Mouse (Mus musculus): ENCODE data around the gene Rsrp1. TPM values are rescaled to one million over a fixed set of nuclear protein-coding genes. Genes with fewer than 3 reads are reported as not detected.
"Not testable (repeated sequence)": the region's sequence is repeated elsewhere in the genome, so short reads cannot be mapped to it uniquely, and the experiment has no call there.

Gene Rsrp1
- total RNA-seq (2021): 100 to 1,000 TPM; 226 to 260 TPM
- long read RNA-seq, experiment 1, transcript Rsrp1-201 (5 exons, 1,749 nt): major isoform, 188 of 318 reads
- long read RNA-seq, experiment 1, transcript Rsrp1-204 (4 exons, 3,051 nt): minor isoform, 111 of 318 reads
- long read RNA-seq, experiment 1, partial matches to known transcripts: 9 of 318 reads
- long read RNA-seq, experiment 1, other reads (novel, unspliced or antisense): 10 of 318 reads
- long read RNA-seq, experiment 2, transcript Rsrp1-201 (5 exons, 1,749 nt): minor isoform, 42 of 192 reads
- long read RNA-seq, experiment 2, transcript Rsrp1-204 (4 exons, 3,051 nt): major isoform, 125 of 192 reads
- long read RNA-seq, experiment 2, partial matches to known transcripts: 11 of 192 reads
- long read RNA-seq, experiment 2, other reads (novel, unspliced or antisense): 11 of 192 reads

GRCm38 (mm10) chr4:134923258-134924018, at the start of gene Rsrp1:
Rsrp1 (plus strand) TSS chr4:134923592.
- intact Hi-C loops (cut with DNase I): no loop called here

DNA sequence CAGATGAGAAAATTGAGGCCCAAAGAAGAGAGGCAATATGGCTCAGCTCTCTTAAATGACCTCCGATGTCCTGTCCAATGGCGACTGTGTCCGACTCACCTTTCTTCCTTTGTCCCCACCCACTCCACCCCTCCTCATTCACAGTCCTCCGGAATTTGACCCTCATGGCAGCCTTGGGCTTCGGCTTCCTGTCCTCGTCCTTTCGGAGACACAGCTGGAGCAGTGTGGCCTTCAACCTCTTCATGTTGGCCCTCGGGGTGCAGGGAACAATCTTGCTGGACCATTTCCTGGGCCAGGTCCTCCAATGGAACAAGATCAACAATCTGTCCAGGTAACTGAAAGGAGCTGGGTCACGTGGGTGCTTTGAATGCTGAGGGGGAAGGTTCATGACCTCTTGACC, 47.2 kb upstream of the Rsrp1 start:
- intact Hi-C loops (cut with DNase I): loop anchor here (5.0 kb wide), 2 partner anchors 54 to 334 kb away; no protein-coding TSS in a partner anchor
- DNase-seq: no peak

More at GRCm38 (mm10) chr4:134923258-134924018, at the start of gene Rsrp1:
- peak; percentile 97 to 98 for DNase-seq

- peak; percentile 78 to 85 for DNase-seq
- intact Hi-C loops (cut with DNase I): loop anchor here (2.0 to 5.0 kb wide), 3 partner anchors 57 to 337 kb away; no protein-coding TSS in a partner anchor
Observed at GRCm38 (mm10) chr4:134879410-134879981, 43.9 kb upstream of the Rsrp1 start.

DNA sequence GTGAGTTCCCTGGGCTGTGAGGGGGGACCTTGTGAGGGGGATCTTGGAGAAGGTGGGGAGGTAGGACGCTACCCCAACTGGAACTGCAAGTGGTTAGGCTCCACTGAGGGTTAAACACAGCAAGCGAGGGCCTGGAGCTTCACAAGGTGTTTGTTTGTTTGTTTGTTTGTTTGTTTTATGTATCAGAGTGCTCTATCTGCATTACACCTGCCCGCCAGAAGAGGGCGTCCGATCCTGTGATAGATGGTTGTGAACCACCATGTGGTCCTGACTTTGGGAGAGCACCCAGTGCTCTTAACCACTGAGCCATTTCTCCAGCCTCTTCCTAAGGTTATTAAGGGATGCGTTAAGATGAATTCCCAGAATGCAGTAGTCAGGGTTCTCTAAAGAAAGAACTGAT, 43.4 kb upstream of the Rsrp1 start:
- intact Hi-C loops (cut with DNase I): no loop called here
- DNase-seq: peak in 1 of 2 experiments; percentile 21

DNA sequence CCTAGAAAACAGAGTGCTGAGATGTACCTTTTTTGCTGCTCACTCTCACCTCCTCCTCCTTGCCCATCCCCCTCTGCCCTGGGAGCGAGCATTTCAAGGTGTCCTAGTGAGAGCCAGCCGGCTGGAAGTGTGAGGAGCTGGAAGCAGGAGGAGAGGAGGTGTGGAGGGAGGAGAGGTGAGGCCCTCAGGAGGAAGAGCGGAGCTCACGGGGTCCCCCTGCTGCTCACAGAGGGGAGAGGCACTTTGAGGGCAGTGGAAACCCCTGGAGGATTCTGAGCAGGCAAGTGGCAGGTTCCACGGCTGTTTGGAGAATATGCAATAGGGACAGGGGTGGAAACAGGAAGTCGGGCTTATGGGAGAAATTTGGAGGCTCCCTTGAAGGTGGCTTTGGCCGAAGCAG, 40.1 kb upstream of the Rsrp1 start:
- DNase-seq: peak; percentile 40 to 61
- intact Hi-C loops (cut with DNase I): no loop called here

GRCm38 (mm10) chr4:134883808-134884207, 39.6 kb upstream of the Rsrp1 start:
- intact Hi-C loops (cut with DNase I): no loop called here
- DNase-seq: peak in 1 of 2 experiments; percentile 25

GRCm38 (mm10) chr4:134884364-134884763, 39.0 kb upstream of the Rsrp1 start:
- peak in 1 of 2 experiments; percentile 12 for DNase-seq
- intact Hi-C loops (cut with DNase I): no loop called here

- peak; percentile 51 to 68 for DNase-seq
Observed at GRCm38 (mm10) chr4:134892096-134892495, 31.3 kb upstream of the Rsrp1 start.

GRCm38 (mm10) chr4:134897256-134897655, 26.1 kb upstream of the Rsrp1 start:
- intact Hi-C loops (cut with DNase I): no loop called here
- no peak for DNase-seq

More at GRCm38 (mm10) chr4:134892096-134892495, 31.3 kb upstream of the Rsrp1 start:
- intact Hi-C loops (cut with DNase I): no loop called here

GRCm38 (mm10) chr4:134901126-134901525, 22.3 kb upstream of the Rsrp1 start:
- DNase-seq: no peak
- intact Hi-C loops (cut with DNase I): no loop called here

GRCm38 (mm10) chr4:134903046-134903445, 20.3 kb upstream of the Rsrp1 start:
- intact Hi-C loops (cut with DNase I): no loop called here
- no peak for DNase-seq

GRCm38 (mm10) chr4:134911406-134911805, 12.0 kb upstream of the Rsrp1 start:
- DNase-seq; intact Hi-C loops (cut with DNase I): not testable (repeated sequence)

GRCm38 (mm10) chr4:134913413-134913812, 10.0 kb upstream of the Rsrp1 start:
- DNase-seq: peak; percentile 75 to 80
- intact Hi-C loops (cut with DNase I): no loop called here

DNA sequence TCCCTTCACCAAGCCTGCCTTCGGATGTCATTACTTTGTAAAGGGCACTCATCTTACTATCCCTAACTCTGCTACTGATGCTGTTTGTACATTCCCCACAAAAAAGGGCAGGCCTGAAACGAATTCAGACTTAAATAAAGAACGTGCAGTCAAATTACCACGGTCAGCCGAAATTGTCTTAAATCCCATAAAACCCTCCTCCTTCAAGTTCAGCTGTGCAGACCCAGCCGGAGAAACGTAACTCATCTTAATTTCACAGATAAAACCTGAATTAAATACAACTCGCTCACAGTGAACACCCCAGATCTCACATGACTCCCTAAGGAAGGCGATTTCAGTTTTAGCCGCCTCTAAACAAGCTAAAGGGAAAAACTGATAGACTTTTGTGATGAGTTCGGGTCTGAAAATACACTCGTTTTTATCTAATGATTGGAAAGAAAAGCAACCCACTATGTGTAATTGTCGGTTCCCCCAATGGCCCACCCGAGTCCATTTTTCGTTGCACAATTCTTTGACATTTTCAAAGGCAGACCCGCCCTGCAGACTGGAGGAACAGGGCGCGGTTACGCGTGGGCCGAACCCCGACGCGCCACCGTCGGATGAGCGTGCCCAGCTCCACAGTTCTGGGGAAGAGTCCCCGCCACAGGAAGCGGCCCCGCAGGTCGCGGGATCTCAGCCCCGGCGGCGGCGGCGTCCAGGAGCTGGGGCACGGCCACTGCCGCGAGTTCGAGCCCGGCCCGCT, 9.1 kb upstream of the Rsrp1 start:
- intact Hi-C loops (cut with DNase I): no loop called here
- DNase-seq: no peak

DNA sequence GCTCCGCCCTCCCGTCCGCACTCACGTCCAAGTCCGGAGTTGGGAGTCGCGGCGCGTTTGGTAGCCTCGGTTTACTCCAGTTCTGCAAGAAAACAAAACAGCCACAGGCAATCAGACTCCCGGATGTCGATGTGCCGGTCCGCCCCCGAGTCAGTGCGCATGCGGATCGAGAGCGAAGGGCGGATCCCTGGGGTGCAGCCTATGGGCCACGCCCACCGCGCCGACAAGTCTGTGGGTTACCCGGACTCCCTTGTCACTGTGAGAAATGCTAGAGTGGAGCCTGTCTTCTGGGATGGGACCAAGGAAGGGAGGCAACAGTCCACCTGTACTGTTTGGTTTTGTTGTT, 8.6 kb upstream of the Rsrp1 start, which contains the start of gene Tmem50a:
TSS of gene Tmem50a (minus strand) at position 161 of the 346 bp plus-strand sequence.
- DNase-seq: peak; percentile 95 to 96
- intact Hi-C loops (cut with DNase I): no loop called here

GRCm38 (mm10) chr4:134915223-134916050, 8.0 kb upstream of the Rsrp1 start:
- intact Hi-C loops (cut with DNase I): no loop called here

DNA sequence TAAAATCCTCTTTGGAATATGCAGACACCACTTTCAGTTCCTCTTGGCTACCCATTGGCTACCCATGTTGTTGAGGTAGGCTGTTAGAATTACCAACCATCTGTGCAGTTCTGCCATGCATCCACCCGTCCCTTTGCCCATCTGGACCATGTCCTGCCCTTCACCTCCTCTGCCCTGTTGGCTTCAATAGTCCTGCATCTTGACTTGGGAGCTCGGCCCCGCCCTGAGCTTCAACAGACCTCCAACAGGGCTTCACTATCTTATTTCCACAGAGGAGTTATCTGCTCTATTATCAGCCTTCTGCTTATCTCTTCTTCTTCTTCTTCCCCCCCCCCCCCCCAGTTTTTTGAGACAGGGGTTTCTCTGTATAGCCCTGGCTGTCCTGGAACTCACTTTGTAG, 6.2 kb upstream of the Rsrp1 start:
- no peak for DNase-seq
- intact Hi-C loops (cut with DNase I): no loop called here

More at GRCm38 (mm10) chr4:134915223-134916050, 8.0 kb upstream of the Rsrp1 start:
- no peak for DNase-seq

DNA sequence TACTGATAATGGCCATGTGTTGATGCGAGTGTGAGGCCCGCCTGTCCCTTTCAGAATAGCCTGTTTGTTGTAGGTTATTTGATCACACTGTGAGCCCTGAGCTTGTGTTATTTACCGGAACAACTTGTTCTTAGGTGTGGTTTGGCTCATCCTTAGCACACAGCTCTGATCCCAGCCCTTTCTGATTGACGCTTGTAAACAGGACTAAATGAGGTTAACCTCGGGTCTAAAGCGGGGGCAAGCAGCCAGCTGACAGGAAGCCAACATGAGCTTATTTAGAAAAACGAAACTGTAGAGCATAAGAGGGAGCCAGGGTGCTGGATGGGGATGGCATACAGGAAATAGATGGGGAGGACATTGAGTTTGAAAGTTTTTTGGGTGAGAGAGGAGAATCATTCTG, 5.0 kb upstream of the Rsrp1 start:
- intact Hi-C loops (cut with DNase I): no loop called here
- DNase-seq: peak; percentile 66 to 75
